Mouse (Mus musculus): Measurements from ENCODE around the gene Gm26741.

- no peak for TF ChIP-seq GATA1 (IDR thresholded peaks at IDR 0.05; ENCODE audit: low read length)
- no peak for TF ChIP-seq TAL1 (IDR thresholded peaks at IDR 0.05; ENCODE audit: low read length)
Measured at GRCm38 (mm10) chr10:52388922-52389430, 30.4 kb downstream of the Gm26741 start, which contains the start of gene Nepn.

All from erythroblast, embryonic 14.5 days (primary cell).